Mouse (Mus musculus) heart, postnatal 0 days (tissue): Measurements from ENCODE around the gene Nr3c2. TPM values are rescaled to one million over a fixed set of nuclear protein-coding genes. Genes with fewer than 3 reads are reported as not detected.

Experiments used
- ATAC-seq: fragments of 200-750 bp; cut with Nextera tagmentation; 2 replicates; pipeline ENCODE4 v1.8.0; 2017; ENCODE audit warnings: low read depth, moderate number of reproducible peaks, moderate library complexity; ENCODE audit not compliant: insufficient read depth
- DNase-seq: peaks from one replicate; pipeline ENCODE4 v3.0.0-alpha.2; 2016; ENCODE audit warnings: low spot score
- H3K27ac ChIP-seq: fragments of 300-500 bp; sonication (generic); 2 replicates; pipeline ENCODE4 v1.5.1; 2014; ENCODE audit warnings: low read depth, mild to moderate bottlenecking
- H3K27me3 ChIP-seq: fragments of 300-500 bp; sonication (generic); 2 replicates; pipeline ENCODE4 v1.6.1; 2014; ENCODE audit warnings: low read length, mixed read lengths; ENCODE audit not compliant: control insufficient read depth, insufficient read depth
- H3K36me3 ChIP-seq: fragments of 300-500 bp; sonication (generic); replicated peaks from 2 replicates; pipeline ENCODE4 v1.6.1; 2014; ENCODE audit warnings: low read length, mixed read lengths; ENCODE audit not compliant: control insufficient read depth, insufficient read depth
- H3K4me1 ChIP-seq: fragments of 300-500 bp; sonication (generic); 2 replicates; pipeline ENCODE4 v1.6.1; 2014; ENCODE audit warnings: antibody characterized with exemption; ENCODE audit not compliant: control insufficient read depth, insufficient read depth
- H3K4me2 ChIP-seq: fragments of 300-500 bp; sonication (generic); 2 replicates; pipeline ENCODE4 v1.6.1; 2014; ENCODE audit warnings: low read depth, mild to moderate bottlenecking, low read length, moderate library complexity
- H3K4me3 ChIP-seq: fragments of 300-500 bp; sonication (generic); 2 replicates; pipeline ENCODE4 v1.5.1; 2014; ENCODE audit warnings: low read depth, low read length
- H3K9ac ChIP-seq: fragments of 300-500 bp; sonication (generic); replicated peaks from 2 replicates; pipeline ENCODE4 v1.6.1; 2014; ENCODE audit warnings: low read depth, low read length, mixed read lengths
- H3K9me3 ChIP-seq: fragments of 300-500 bp; sonication (generic); replicated peaks from 2 replicates; pipeline ENCODE4 v1.6.1; 2016; ENCODE audit warnings: low read length; ENCODE audit not compliant: control insufficient read depth
- CTCF ChIP-seq: IDR thresholded peaks from 2 replicates; pipeline ENCODE4 v1.5.1; 2016; ENCODE audit warnings: antibody characterized with exemption, control low read depth, low read depth
- EP300 ChIP-seq: IDR thresholded peaks from 2 replicates; pipeline ENCODE4 v1.6.1; 2016; ENCODE audit warnings: antibody characterized with exemption, low read depth
- WGBS: fragments of 180-500 bp; shearing (Covaris S2); extraction: QIAGEN DNeasy Blood & Tissue Kit; methylation state at CpG from one replicate; pipeline ENCODE4 v1.1.7; 2014; 5-methylcytosine and 5-hydroxymethylcytosine counted together
- polyA plus RNA-seq: library from polyadenylated mRNA; unstranded; fragments of >200 nt; fragmentation: Nextera tagmentation; extraction: Ambion mirVana; gene quantifications from 2 replicates; pipeline ENCODE4 v1.2.1, GENCODE M21; 2015
- total RNA-seq: library from RNA; depleted of rRNA; stranded (reverse); fragments of >200 nt; gene quantifications from 2 replicates; pipeline ENCODE4 v1.2.3, GENCODE M21; 2014; ENCODE audit warnings: low replicate concordance

Nr3c2 gene
- total and polyA plus RNA-seq, 2 experiments from 2014 or later: 7.6 to 10.8 TPM

- Histone ChIP-seq H3K4me3 (no peak overlapping the region), H3K4me1 (no peaks in the 10 kb centered on the region), H3K36me3 (no peaks in the 10 kb centered on the region), H3K4me2 (no peak overlapping the region), H3K9ac (no peak overlapping the region), H3K27me3 (no peaks in the 10 kb centered on the region), H3K27ac (no peak overlapping the region), H3K9me3 (no peaks in the 10 kb centered on the region)
- no peak for ATAC-seq
- no peak for DNase-seq
- TF ChIP-seq EP300: no peak
- TF ChIP-seq CTCF: no peak
- 58% methylated on average over 8 of the region's 8 CpGs for WGBS
Observed at GRCm38 (mm10) chr8:77086036-77086435, 186.8 kb downstream of the Nr3c2 start.

DNA sequence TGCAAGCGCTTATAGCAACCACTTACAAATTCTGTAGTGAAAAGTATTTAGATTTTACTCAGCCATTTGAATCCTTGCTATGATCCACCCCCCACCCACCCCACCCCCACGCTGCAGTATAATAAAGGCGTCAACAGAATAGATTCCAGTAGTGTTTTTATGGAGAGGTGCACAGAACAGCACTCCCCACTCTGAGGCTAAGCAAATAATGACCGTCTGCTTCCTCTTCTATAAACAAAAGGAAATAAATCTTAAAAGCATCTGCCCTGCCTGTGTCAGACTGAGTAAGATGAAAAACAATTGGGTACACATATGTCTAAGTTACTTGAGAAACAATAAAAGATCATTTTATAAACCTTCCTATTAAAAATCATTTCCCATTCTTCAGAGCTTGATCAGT is 197.5 kb downstream of the Nr3c2 start:
- no peak overlapping the region for H3K9ac ChIP-seq
- no peak for DNase-seq
- TF ChIP-seq CTCF (no peak), EP300 (no peak)
- no peak overlapping the region for H3K4me2 ChIP-seq
- no peak overlapping the region for H3K4me3 ChIP-seq
- no peak for ATAC-seq
- no peaks in the 10 kb centered on the region for H3K36me3 ChIP-seq
- H3K27me3 ChIP-seq: no peaks in the 10 kb centered on the region
- no peaks in the 10 kb centered on the region for H3K4me1 ChIP-seq
- WGBS: 58% methylated on average over 4 of the region's 4 CpGs
- no peaks in the 10 kb centered on the region for H3K9me3 ChIP-seq
- no peak overlapping the region for H3K27ac ChIP-seq

DNA sequence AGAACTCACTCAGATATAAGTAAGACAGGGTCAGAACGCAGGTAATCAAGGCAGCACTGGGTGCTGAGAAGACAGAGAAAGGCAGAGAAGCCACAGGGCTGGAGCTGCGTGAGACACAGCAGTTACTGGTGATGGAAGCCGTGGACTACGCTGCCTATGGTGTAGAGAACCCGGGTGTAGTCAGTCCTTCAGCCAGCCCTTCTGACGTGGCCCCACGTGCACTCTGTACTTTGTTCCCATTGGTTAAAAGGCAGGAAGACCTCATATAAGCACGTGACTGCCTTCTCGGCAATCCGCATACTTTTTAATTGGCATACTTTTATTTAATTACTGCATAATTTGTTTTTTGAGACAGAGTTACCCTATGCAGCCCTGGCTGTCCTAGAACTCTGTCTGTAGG is 198.9 kb downstream of the Nr3c2 start:
- Histone ChIP-seq H3K36me3 (no peaks in the 10 kb centered on the region), H3K4me3 (no peak overlapping the region), H3K27ac (no peak overlapping the region), H3K4me1 (no peaks in the 10 kb centered on the region), H3K9me3 (no peaks in the 10 kb centered on the region), H3K27me3 (no peaks in the 10 kb centered on the region), H3K4me2 (no peak overlapping the region), H3K9ac (no peak overlapping the region)
- ATAC-seq: no peak
- DNase-seq: no peak
- WGBS: 83% methylated on average over 10 of the region's 10 CpGs
- no peak for TF ChIP-seq EP300

GRCm38 (mm10) chr8:77100370-77100769 is 201.1 kb downstream of the Nr3c2 start:
- no peak overlapping the region for H3K27ac ChIP-seq
- H3K9ac ChIP-seq: no peak overlapping the region
- no peaks in the 10 kb centered on the region for H3K9me3 ChIP-seq
- no peaks in the 10 kb centered on the region for H3K4me1 ChIP-seq
- no peak for ATAC-seq
- H3K27me3 ChIP-seq: no peaks in the 10 kb centered on the region
- H3K4me2 ChIP-seq: no peak overlapping the region
- 93% methylated on average over 2 of the region's 2 CpGs for WGBS
- TF ChIP-seq EP300 (no peak), CTCF (no peak)
- no peaks in the 10 kb centered on the region for H3K36me3 ChIP-seq
- DNase-seq: no peak
- no peak overlapping the region for H3K4me3 ChIP-seq

- TF ChIP-seq CTCF: no peak
- TF ChIP-seq EP300: no peak
Observed at GRCm38 (mm10) chr8:77102879-77103278, 203.6 kb downstream of the Nr3c2 start.

GRCm38 (mm10) chr8:77112719-77113118 is 213.5 kb downstream of the Nr3c2 start:
- H3K27ac ChIP-seq: no peak overlapping the region
- H3K4me2 ChIP-seq: no peak overlapping the region
- 82% methylated on average over 2 of the region's 2 CpGs for WGBS
- H3K9ac ChIP-seq: no peak overlapping the region
- ATAC-seq (no peak), DNase-seq (no peak)
- TF ChIP-seq CTCF (no peak), EP300 (no peak)
- H3K4me3 ChIP-seq: no peak overlapping the region
- no peaks in the 10 kb centered on the region for H3K4me1 ChIP-seq
- no peaks in the 10 kb centered on the region for H3K9me3 ChIP-seq
- no peaks in the 10 kb centered on the region for H3K36me3 ChIP-seq
- H3K27me3 ChIP-seq: no peaks in the 10 kb centered on the region

More at GRCm38 (mm10) chr8:77102879-77103278, 203.6 kb downstream of the Nr3c2 start:
- DNase-seq: no peak
- H3K4me1 ChIP-seq: no peaks in the 10 kb centered on the region
- no peak overlapping the region for H3K9ac ChIP-seq
- ATAC-seq: no peak
- H3K4me3 ChIP-seq: no peak overlapping the region
- H3K36me3 ChIP-seq: no peaks in the 10 kb centered on the region
- H3K27me3 ChIP-seq: no peaks in the 10 kb centered on the region
- no peaks in the 10 kb centered on the region for H3K9me3 ChIP-seq
- no peak overlapping the region for H3K27ac ChIP-seq
- H3K4me2 ChIP-seq: no peak overlapping the region
- 85% methylated on average over 7 of the region's 7 CpGs for WGBS
